Mouse (Mus musculus) liver, embryonic 14.5 days (tissue): Measurements from ENCODE around the gene Dedd2.

Experiments used
- CTCF ChIP-seq: IDR thresholded peaks from 2 replicates; pipeline ENCODE4 v1.5.1; 2016; ENCODE audit warnings: antibody characterized with exemption, low read depth, control low read depth
- EP300 ChIP-seq: IDR thresholded peaks from 2 replicates; pipeline ENCODE4 v1.6.1; 2016; ENCODE audit warnings: antibody characterized with exemption, low read depth

DNA sequence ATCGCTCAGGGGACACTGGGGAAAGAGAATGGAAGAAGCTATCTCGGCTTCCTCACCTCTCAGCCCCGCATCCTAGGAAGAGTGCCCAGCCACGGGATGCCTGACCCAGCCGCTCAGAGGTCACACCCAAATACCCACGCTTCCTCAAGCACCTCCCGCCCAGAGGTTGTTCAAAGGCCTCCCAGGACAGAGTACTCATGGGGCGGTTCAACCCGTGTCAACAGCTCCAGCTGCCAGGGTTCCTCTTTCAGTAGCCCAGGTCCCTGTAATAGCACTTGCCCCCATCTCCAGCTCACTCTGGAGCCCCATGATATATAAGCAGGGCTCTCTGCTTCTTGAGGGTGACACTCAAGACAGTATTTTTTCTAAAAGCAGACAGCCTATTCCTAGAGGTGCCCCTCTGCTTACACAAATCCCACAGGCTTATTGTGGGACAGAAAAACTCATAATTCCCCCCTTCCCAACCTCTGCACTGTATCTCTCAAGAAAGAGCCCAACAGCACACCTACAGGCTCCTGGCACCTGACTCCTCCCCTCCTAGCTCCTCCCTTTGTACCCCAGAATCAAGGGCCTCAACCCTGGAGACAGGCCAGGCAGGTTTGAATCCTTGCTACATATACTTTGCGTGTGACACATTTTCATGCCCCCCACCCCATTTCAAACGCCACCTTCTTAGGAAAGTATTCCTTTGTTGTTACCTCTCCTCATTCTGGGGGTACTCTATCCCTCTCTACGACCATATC is 2.6 kb downstream of the Dedd2 start:
- TF ChIP-seq CTCF = peak; percentile 16; the same call in 1 of the 2 replicates
- no peak for TF ChIP-seq EP300
